Mouse (Mus musculus): Measurements from ENCODE around the gene Rgsl1.

The Rgsl1 gene

GRCm38 (mm10) chr1:153740775-153741400, 103.1 kb downstream of the Rgsl1 start:
- DNase-seq (ENCODE audit: low read depth, low spot score), result peak; percentile 26

- peak; percentile 90 for DNase-seq (ENCODE audit: low read depth, low spot score)
These were observed 103.8 kb downstream of the Rgsl1 start, which contains the start of gene Rgs16 for GRCm38 (mm10) chr1:153740145-153740544. Gene Rgs16, plus strand, starts transcription at chr1:153740349.

- peak; percentile 44 for DNase-seq (ENCODE audit: low read depth, low spot score)
These were observed 104.4 kb downstream of the Rgsl1 start for GRCm38 (mm10) chr1:153739437-153740015.

- no peak for DNase-seq (ENCODE audit: low read depth, low spot score)
These were observed 106.5 kb downstream of the Rgsl1 start for GRCm38 (mm10) chr1:153737101-153738085.

GRCm38 (mm10) chr1:153736096-153736495, 107.8 kb downstream of the Rgsl1 start:
- no peak for DNase-seq (ENCODE audit: low read depth, low spot score)

- no peak for DNase-seq (ENCODE audit: low read depth, low spot score)
These were observed 109.1 kb downstream of the Rgsl1 start for GRCm38 (mm10) chr1:153734866-153735265.

- no peak for DNase-seq (ENCODE audit: low read depth, low spot score)
These were observed 110.8 kb downstream of the Rgsl1 start for GRCm38 (mm10) chr1:153733181-153733580.

- no peak for DNase-seq (ENCODE audit: low read depth, low spot score)
These were observed 113.3 kb downstream of the Rgsl1 start for GRCm38 (mm10) chr1:153730671-153731070.

GRCm38 (mm10) chr1:153729806-153730205, 114.1 kb downstream of the Rgsl1 start:
- DNase-seq (ENCODE audit: low read depth, low spot score), result peak; percentile 35
